Mouse (Mus musculus): ENCODE data around the gene Eipr1. TPM values are rescaled to one million over a fixed set of nuclear protein-coding genes. Genes with fewer than 3 reads are reported as not detected.

The Eipr1 gene
- total and polyA plus RNA-seq, 3 experiments: 33.3 to 35.4 (median 34.4) TPM

- dilution Hi-C loops (cut with MboI; ENCODE audit: extremely low pct_ligation_motif_present, extremely low pct_unique_long_range_greater_than_20kb, low sequenced_read_pairs): no loop called here
- Histone ChIP-seq H3K79me2 (replicated peaks; ENCODE audit: control insufficient read depth, extremely low read depth, insufficient read depth, poor library complexity, severe bottlenecking) (no peaks in the 10 kb centered on the region), H3K4me2 (ENCODE audit: insufficient read depth, low read depth, poor library complexity, severe bottlenecking) (no peak overlapping the region), H3K4me3 (replicated peaks in 1 of 3; ENCODE audit: low read depth in 2 of 3, low read length in 2 of 3, poor library complexity in 1 of 3) (no peak overlapping the region), H3K27me3 (replicated peaks) (no peaks in the 10 kb centered on the region), H3K27ac (ENCODE audit: insufficient read depth, low read depth) (no peak overlapping the region), H3K9ac (ENCODE audit: insufficient read depth, low read depth) (no peak overlapping the region), H3K4me1 (ENCODE audit: control insufficient read depth in 1 of 2, insufficient read depth in 2 of 2) (no peaks in the 10 kb centered on the region), H3K9me3 (replicated peaks; ENCODE audit: low read length) (no peaks in the 10 kb centered on the region), H3K36me3 (replicated peaks in 1 of 2; ENCODE audit: control insufficient read depth in 1 of 2, insufficient read depth in 1 of 2, low read length in 1 of 2) (peaks cover 21 to 64% of the 10 kb centered on the region in 2 experiments)
- TF ChIP-seq IRF4 (IDR thresholded peaks at IDR 0.05; ENCODE audit: low read depth, low read length) (no peak), MAFK (IDR thresholded peaks at IDR 0.05; ENCODE audit: insufficient replicate concordance, low read length) (no peak)
- in situ Hi-C loops (cut with MboI; ENCODE audit: low pct_ligation_motif_present, low pct_unique_long_range_greater_than_20kb, low sequenced_read_pairs): no loop called here
- no peak for DNase-seq (ENCODE audit: extremely low read depth)
These were observed 108.6 kb downstream of the Eipr1 start for GRCm38 (mm10) chr12:28860264-28860560.

- in situ Hi-C loops (cut with MboI; ENCODE audit: low pct_ligation_motif_present, low pct_unique_long_range_greater_than_20kb, low sequenced_read_pairs) (no loop called here), dilution Hi-C loops (cut with MboI; ENCODE audit: extremely low pct_ligation_motif_present, extremely low pct_unique_long_range_greater_than_20kb, low sequenced_read_pairs) (no loop called here)
- H3K4me1 ChIP-seq (ENCODE audit: control insufficient read depth in 1 of 2, insufficient read depth in 2 of 2): no peaks in the 10 kb centered on the region
These were observed 111.7 kb downstream of the Eipr1 start for GRCm38 (mm10) chr12:28863260-28863659.

GRCm38 (mm10) chr12:28866121-28866520 is 114.5 kb downstream of the Eipr1 start:
- no peak for DNase-seq (ENCODE audit: extremely low read depth)
- Histone ChIP-seq H3K27me3 (replicated peaks) (no peaks in the 10 kb centered on the region), H3K4me2 (ENCODE audit: insufficient read depth, low read depth, poor library complexity, severe bottlenecking) (no peak overlapping the region), H3K4me1 (ENCODE audit: control insufficient read depth in 1 of 2, insufficient read depth in 2 of 2) (no peaks in the 10 kb centered on the region), H3K9me3 (replicated peaks; ENCODE audit: low read length) (no peaks in the 10 kb centered on the region), H3K9ac (ENCODE audit: insufficient read depth, low read depth) (no peak overlapping the region), H3K27ac (ENCODE audit: insufficient read depth, low read depth) (no peak overlapping the region), H3K4me3 (replicated peaks in 1 of 3; ENCODE audit: low read depth in 2 of 3, low read length in 2 of 3, poor library complexity in 1 of 3) (no peak overlapping the region), H3K36me3 (replicated peaks in 1 of 2; ENCODE audit: control insufficient read depth in 1 of 2, insufficient read depth in 1 of 2, low read length in 1 of 2) (peaks cover 38 to 88% of the 10 kb centered on the region in 2 experiments), H3K79me2 (replicated peaks; ENCODE audit: control insufficient read depth, extremely low read depth, insufficient read depth, poor library complexity, severe bottlenecking) (no peaks in the 10 kb centered on the region)
- TF ChIP-seq ZMIZ1 (IDR thresholded peaks at IDR 0.05; ENCODE audit: low read depth, low read length) (no peak), RAD21 (IDR thresholded peaks at IDR 0.05; ENCODE audit: low read depth, low read length) (no peak), ETS1 (conservative IDR thresholded peaks at IDR 0.05; ENCODE audit: low read depth, low read length) (no peak), CTCF (conservative IDR thresholded peaks at IDR 0.05 in 1 of 2, IDR thresholded peaks at IDR 0.05 in 1 of 2; ENCODE audit: low read depth in 2 of 2, low read length in 2 of 2) (no peak)
- dilution Hi-C loops (cut with MboI; ENCODE audit: extremely low pct_ligation_motif_present, extremely low pct_unique_long_range_greater_than_20kb, low sequenced_read_pairs): no loop called here
- in situ Hi-C loops (cut with MboI; ENCODE audit: low pct_ligation_motif_present, low pct_unique_long_range_greater_than_20kb, low sequenced_read_pairs): no loop called here

More at GRCm38 (mm10) chr12:28863260-28863659, 111.7 kb downstream of the Eipr1 start:
- H3K27me3 ChIP-seq (replicated peaks): no peaks in the 10 kb centered on the region
- no peak overlapping the region for H3K4me3 ChIP-seq (replicated peaks in 1 of 3; ENCODE audit: low read depth in 2 of 3, low read length in 2 of 3, poor library complexity in 1 of 3)
- no peak for TF ChIP-seq ETS1 (conservative IDR thresholded peaks at IDR 0.05; ENCODE audit: low read depth, low read length)
- TF ChIP-seq MEF2A (IDR thresholded peaks at IDR 0.05; ENCODE audit: borderline replicate concordance, low read depth, low read length): no peak
- no peak for TF ChIP-seq JUN (IDR thresholded peaks at IDR 0.05; ENCODE audit: insufficient read depth, low read depth, low read length)
- TF ChIP-seq MAZ (IDR thresholded peaks at IDR 0.05; ENCODE audit: low read depth, low read length): no peak
- TF ChIP-seq MAX (IDR thresholded peaks at IDR 0.05; ENCODE audit: low read length): no peak
- TF ChIP-seq TCF12 (IDR thresholded peaks at IDR 0.05; ENCODE audit: low read depth, low read length): no peak
- TF ChIP-seq IRF4 (IDR thresholded peaks at IDR 0.05; ENCODE audit: low read depth, low read length): no peak
- no peak for TF ChIP-seq ZNF384 (IDR thresholded peaks at IDR 0.05; ENCODE audit: low read depth, low read length)
- no peak for TF ChIP-seq MYC (IDR thresholded peaks at IDR 0.05; ENCODE audit: low read depth, low read length)
- no peak for TF ChIP-seq MXI1 (IDR thresholded peaks at IDR 0.05; ENCODE audit: low read depth, low read length)
- TF ChIP-seq TBP (conservative IDR thresholded peaks at IDR 0.05; ENCODE audit: low read depth, low read length): no peak
- TF ChIP-seq MAFK (IDR thresholded peaks at IDR 0.05; ENCODE audit: insufficient replicate concordance, low read length): no peak
- no peak for TF ChIP-seq RCOR1 (conservative IDR thresholded peaks at IDR 0.05; ENCODE audit: low read depth, low read length)
- TF ChIP-seq RAD21 (IDR thresholded peaks at IDR 0.05; ENCODE audit: low read depth, low read length): no peak
- no peak for TF ChIP-seq NRF1 (IDR thresholded peaks at IDR 0.05; ENCODE audit: low read depth, low read length)
- no peak for TF ChIP-seq CHD1 (IDR thresholded peaks at IDR 0.05; ENCODE audit: low read depth, low read length)
- no peak for TF ChIP-seq UBTF (IDR thresholded peaks at IDR 0.05; ENCODE audit: low read depth, low read length)
- no peak for TF ChIP-seq USF2 (conservative IDR thresholded peaks at IDR 0.05; ENCODE audit: low read depth, low read length)
- no peak overlapping the region for H3K4me2 ChIP-seq (ENCODE audit: insufficient read depth, low read depth, poor library complexity, severe bottlenecking)
- no peaks in the 10 kb centered on the region for H3K79me2 ChIP-seq (replicated peaks; ENCODE audit: control insufficient read depth, extremely low read depth, insufficient read depth, poor library complexity, severe bottlenecking)
- no peak overlapping the region for H3K27ac ChIP-seq (ENCODE audit: insufficient read depth, low read depth)
- no peak overlapping the region for H3K9ac ChIP-seq (ENCODE audit: insufficient read depth, low read depth)
- peaks cover 43 to 75% of the 10 kb centered on the region in 2 experiments for H3K36me3 ChIP-seq (replicated peaks in 1 of 2; ENCODE audit: control insufficient read depth in 1 of 2, insufficient read depth in 1 of 2, low read length in 1 of 2)
- no peak for DNase-seq (ENCODE audit: extremely low read depth)
- no peaks in the 10 kb centered on the region for H3K9me3 ChIP-seq (replicated peaks; ENCODE audit: low read length)

Data from CH12.LX (cell line).